Mouse (Mus musculus) adrenal gland, postnatal 14 days (tissue): ENCODE results near the gene Creb1. TPM values are rescaled to one million over a fixed set of nuclear protein-coding genes. Genes with fewer than 3 reads are reported as not detected.
"Not testable (repeated sequence)": the region's sequence is repeated elsewhere in the genome, so short reads cannot be mapped to it uniquely, and the experiment has no call there.

ENCODE experiments used
- DNase-seq: peaks from one replicate; pipeline ENCODE4 v3.0.0; 2021; ENCODE audit warnings: mixed read lengths
- total RNA-seq: library from RNA; stranded (reverse); gene quantifications from 2 replicates; pipeline ENCODE4 v1.2.3, GENCODE M21; 2021

Creb1 gene
- total RNA-seq, 1 experiment from 2014 or later = 42.1 TPM

- no peak for DNase-seq
These were observed 6.5 kb downstream of the Creb1 start for GRCm38 (mm10) chr1:64538837-64539367.

- DNase-seq = no peak
These were observed 11.3 kb downstream of the Creb1 start for GRCm38 (mm10) chr1:64543750-64544149.

GRCm38 (mm10) chr1:64546070-64546469, 13.6 kb downstream of the Creb1 start:
- DNase-seq = no peak

- no peak for DNase-seq
These were observed 16.9 kb downstream of the Creb1 start for GRCm38 (mm10) chr1:64549380-64549779.

- peak; percentile 15 for DNase-seq
These were observed 19.5 kb downstream of the Creb1 start for GRCm38 (mm10) chr1:64551908-64552307.

- no peak for DNase-seq
These were observed 27.7 kb downstream of the Creb1 start for GRCm38 (mm10) chr1:64560105-64560504.

GRCm38 (mm10) chr1:64568206-64568605, 35.8 kb downstream of the Creb1 start:
- DNase-seq = no peak

- no peak for DNase-seq
These were observed 43.6 kb downstream of the Creb1 start for GRCm38 (mm10) chr1:64576022-64576421.

- DNase-seq = no peak
These were observed 44.3 kb downstream of the Creb1 start for GRCm38 (mm10) chr1:64576732-64577131.

- DNase-seq = not testable (repeated sequence)
These were observed 45.5 kb downstream of the Creb1 start for GRCm38 (mm10) chr1:64577911-64578310.

GRCm38 (mm10) chr1:64578801-64579200, 46.4 kb downstream of the Creb1 start:
- DNase-seq = no peak

GRCm38 (mm10) chr1:64598926-64599325, 66.5 kb downstream of the Creb1 start:
- DNase-seq = no peak

- DNase-seq = no peak
These were observed 68.1 kb downstream of the Creb1 start for GRCm38 (mm10) chr1:64600413-64601077.

GRCm38 (mm10) chr1:64601242-64601842, 68.9 kb downstream of the Creb1 start:
- no peak for DNase-seq

- no peak for DNase-seq
These were observed 70.9 kb downstream of the Creb1 start for GRCm38 (mm10) chr1:64603381-64603780.

GRCm38 (mm10) chr1:64609145-64609544, 76.7 kb downstream of the Creb1 start:
- DNase-seq = no peak

- DNase-seq = no peak
These were observed 77.5 kb downstream of the Creb1 start for GRCm38 (mm10) chr1:64609976-64610375.

GRCm38 (mm10) chr1:64614311-64614710, 81.9 kb downstream of the Creb1 start:
- DNase-seq = no peak

GRCm38 (mm10) chr1:64614801-64615345, 82.4 kb downstream of the Creb1 start:
- DNase-seq = no peak

- DNase-seq = no peak
These were observed 83.1 kb downstream of the Creb1 start for GRCm38 (mm10) chr1:64615531-64615991.

- no peak for DNase-seq
These were observed 83.6 kb downstream of the Creb1 start for GRCm38 (mm10) chr1:64616076-64616475.

GRCm38 (mm10) chr1:64616531-64616880, 84.1 kb downstream of the Creb1 start:
- DNase-seq = no peak

- DNase-seq = peak; percentile 96
These were observed 84.7 kb downstream of the Creb1 start, which contains the start of gene Mettl21a for GRCm38 (mm10) chr1:64616881-64617714. Gene Mettl21a, minus strand, starts transcription at chr1:64617242.
